Mouse (Mus musculus) E14TG2a.4 (cell line): ENCODE data around the gene Abl1.

Source experiments
- H3K27me3 ChIP-seq: 2 replicates; pipeline ENCODE4 v1.6.1; 2014; ENCODE audit warnings: low read length, control low read depth; ENCODE audit not compliant: insufficient read depth
- H3K36me3 ChIP-seq: 2 replicates; pipeline ENCODE4 v1.6.1; 2014; ENCODE audit warnings: low read length, control low read depth; ENCODE audit not compliant: insufficient read depth
- H3K4me1 ChIP-seq: replicated peaks from 2 replicates; pipeline ENCODE4 v1.6.1; 2014; ENCODE audit warnings: low read depth, low read length, control low read depth
- H3K4me3 ChIP-seq: replicated peaks from 2 replicates; pipeline ENCODE4 v1.5.1; 2014; ENCODE audit warnings: mild to moderate bottlenecking, low read length
- H3K9me3 ChIP-seq: 2 replicates; pipeline ENCODE4 v1.6.1; 2014; ENCODE audit warnings: low read length, control low read depth
- CTCF ChIP-seq: conservative IDR thresholded peaks from 2 replicates; pipeline ENCODE4 v1.5.1; 2014; ENCODE audit warnings: low read length
- NANOG ChIP-seq: IDR thresholded peaks from 2 replicates; pipeline ENCODE4 v1.6.1; 2014; ENCODE audit warnings: borderline replicate concordance, low read length, mixed read lengths
- POU5F1 ChIP-seq: IDR thresholded peaks from 2 replicates; pipeline ENCODE4 v1.6.1; 2014; ENCODE audit warnings: low read length, borderline replicate concordance

Abl1 gene

GRCm38 (mm10) chr2:31749046-31749709 lies 61.0 kb downstream of the Abl1 start:
- H3K9me3 ChIP-seq, result no peaks in the 10 kb centered on the region
- no peaks in the 10 kb centered on the region for H3K36me3 ChIP-seq
- H3K27me3 ChIP-seq, result no peaks in the 10 kb centered on the region
- H3K4me3 ChIP-seq, result peak overlapping the region; percentile 56
- H3K4me1 ChIP-seq, result peaks cover 91% of the 10 kb centered on the region
- TF ChIP-seq CTCF (no peak), POU5F1 (no peak), NANOG (no peak)

- Histone ChIP-seq H3K36me3 (no peaks in the 10 kb centered on the region), H3K9me3 (no peaks in the 10 kb centered on the region), H3K27me3 (no peaks in the 10 kb centered on the region), H3K4me1 (peaks cover 82% of the 10 kb centered on the region), H3K4me3 (no peak overlapping the region)
- TF ChIP-seq NANOG, result no peak
- TF ChIP-seq POU5F1, result no peak
- TF ChIP-seq CTCF, result no peak
These were observed 62.0 kb downstream of the Abl1 start for GRCm38 (mm10) chr2:31750133-31750532.

- Histone ChIP-seq H3K4me3 (no peak overlapping the region), H3K36me3 (no peaks in the 10 kb centered on the region), H3K27me3 (no peaks in the 10 kb centered on the region), H3K9me3 (no peaks in the 10 kb centered on the region), H3K4me1 (peaks cover 77% of the 10 kb centered on the region)
- TF ChIP-seq POU5F1 (no peak), NANOG (no peak), CTCF (no peak)
These were observed 69.3 kb downstream of the Abl1 start for GRCm38 (mm10) chr2:31757472-31757871.

- TF ChIP-seq POU5F1 (0 out of 2 replicates have a peak, but pooled peaks have one; percentile 3), CTCF (no peak)
- no peaks in the 10 kb centered on the region for H3K9me3 ChIP-seq
These were observed 70.8 kb downstream of the Abl1 start for GRCm38 (mm10) chr2:31758966-31759365.

GRCm38 (mm10) chr2:31759751-31760460 lies 71.7 kb downstream of the Abl1 start:
- TF ChIP-seq NANOG (no peak), CTCF (no peak), POU5F1 (no peak)
- peaks cover 87% of the 10 kb centered on the region for H3K4me1 ChIP-seq
- no peaks in the 10 kb centered on the region for H3K36me3 ChIP-seq
- H3K9me3 ChIP-seq, result no peaks in the 10 kb centered on the region
- peak overlapping the region; percentile 86 for H3K4me3 ChIP-seq
- H3K27me3 ChIP-seq, result no peaks in the 10 kb centered on the region

More at GRCm38 (mm10) chr2:31758966-31759365, 70.8 kb downstream of the Abl1 start:
- Histone ChIP-seq H3K36me3 (no peaks in the 10 kb centered on the region), H3K4me3 (peak overlapping the region; percentile 86), H3K27me3 (no peaks in the 10 kb centered on the region), H3K4me1 (peaks cover 81% of the 10 kb centered on the region)

GRCm38 (mm10) chr2:31760486-31760885 lies 72.3 kb downstream of the Abl1 start:
- no peak for TF ChIP-seq CTCF
- TF ChIP-seq POU5F1, result no peak
- no peak for TF ChIP-seq NANOG
- peak overlapping the region; percentile 86 for H3K4me3 ChIP-seq
- H3K27me3 ChIP-seq, result no peaks in the 10 kb centered on the region
- H3K4me1 ChIP-seq, result peaks cover 90% of the 10 kb centered on the region
- H3K9me3 ChIP-seq, result no peaks in the 10 kb centered on the region
- no peaks in the 10 kb centered on the region for H3K36me3 ChIP-seq

GRCm38 (mm10) chr2:31761115-31761531 lies 72.9 kb downstream of the Abl1 start:
- no peaks in the 10 kb centered on the region for H3K27me3 ChIP-seq
- H3K9me3 ChIP-seq, result no peaks in the 10 kb centered on the region
- H3K4me3 ChIP-seq, result peak overlapping the region; percentile 86
- no peaks in the 10 kb centered on the region for H3K36me3 ChIP-seq
- no peak for TF ChIP-seq POU5F1
- TF ChIP-seq NANOG, result no peak
- H3K4me1 ChIP-seq, result peaks cover 90% of the 10 kb centered on the region

- Histone ChIP-seq H3K9me3 (no peaks in the 10 kb centered on the region), H3K4me3 (no peak overlapping the region), H3K36me3 (no peaks in the 10 kb centered on the region), H3K27me3 (no peaks in the 10 kb centered on the region), H3K4me1 (peaks cover 89% of the 10 kb centered on the region)
- TF ChIP-seq NANOG, result no peak
- no peak for TF ChIP-seq CTCF
- no peak for TF ChIP-seq POU5F1
These were observed 73.4 kb downstream of the Abl1 start for GRCm38 (mm10) chr2:31761585-31761984.

- Histone ChIP-seq H3K27me3 (no peaks in the 10 kb centered on the region), H3K9me3 (no peaks in the 10 kb centered on the region)
- TF ChIP-seq CTCF (no peak), POU5F1 (no peak), NANOG (no peak)
These were observed 74.0 kb downstream of the Abl1 start for GRCm38 (mm10) chr2:31762155-31762554.

More at GRCm38 (mm10) chr2:31762155-31762554, 74.0 kb downstream of the Abl1 start:
- Histone ChIP-seq H3K4me3 (no peak overlapping the region), H3K4me1 (peaks cover 88% of the 10 kb centered on the region), H3K36me3 (no peaks in the 10 kb centered on the region)
